Mouse (Mus musculus) bone marrow, adult 2 months (tissue): ENCODE results near the gene Ric1. TPM values are rescaled to one million over a fixed set of nuclear protein-coding genes. Genes with fewer than 3 reads are reported as not detected.

Experiments used
- H3K27ac ChIP-seq: fragments of 200-500 bp; 2 replicates; pipeline ENCODE4 v1.5.1; 2012; ENCODE audit warnings: low read depth, mild to moderate bottlenecking, control low read depth, inconsistent platforms, low read length; ENCODE audit not compliant: control insufficient read depth, poor library complexity, insufficient read depth
- H3K4me1 ChIP-seq: fragments of 200-500 bp; 2 replicates; pipeline ENCODE4 v1.6.1; 2011; ENCODE audit warnings: low read length; ENCODE audit not compliant: control insufficient read depth, insufficient read depth
- H3K4me3 ChIP-seq: fragments of 200-500 bp; replicated peaks from 2 replicates; pipeline ENCODE3; 2011; ENCODE audit warnings: mild to moderate bottlenecking, low read depth, low read length, control low read depth; ENCODE audit not compliant: control insufficient read depth
- CTCF ChIP-seq: fragments of 200-500 bp; IDR thresholded peaks from 2 replicates; pipeline ENCODE4 v1.5.1; 2011; ENCODE audit warnings: low read length, control low read depth; ENCODE audit not compliant: control insufficient read depth, insufficient read depth
- POLR2A ChIP-seq: fragments of 200-500 bp; IDR thresholded peaks from 2 replicates; pipeline ENCODE4 v1.6.1; 2011; ENCODE audit warnings: low read depth, mild to moderate bottlenecking, control low read depth, low read length, borderline replicate concordance; ENCODE audit not compliant: control insufficient read depth
- WGBS: fragments of 180-500 bp; shearing (Covaris S2); methylation state at CpG from one replicate; pipeline ENCODE4 v1.1.7; 2018; 5-methylcytosine and 5-hydroxymethylcytosine counted together
- polyA plus RNA-seq: library from polyadenylated mRNA; stranded (reverse); fragments of >200 nt; gene quantifications from 2 replicates; pipeline ENCODE4 v1.2.4, GENCODE M21; 2011; ENCODE audit warnings: low replicate concordance; ENCODE audit not compliant: missing spikeins, insufficient read depth, insufficient read length

The Ric1 gene
- polyA plus RNA-seq, 1 experiment: 5.7 TPM

DNA sequence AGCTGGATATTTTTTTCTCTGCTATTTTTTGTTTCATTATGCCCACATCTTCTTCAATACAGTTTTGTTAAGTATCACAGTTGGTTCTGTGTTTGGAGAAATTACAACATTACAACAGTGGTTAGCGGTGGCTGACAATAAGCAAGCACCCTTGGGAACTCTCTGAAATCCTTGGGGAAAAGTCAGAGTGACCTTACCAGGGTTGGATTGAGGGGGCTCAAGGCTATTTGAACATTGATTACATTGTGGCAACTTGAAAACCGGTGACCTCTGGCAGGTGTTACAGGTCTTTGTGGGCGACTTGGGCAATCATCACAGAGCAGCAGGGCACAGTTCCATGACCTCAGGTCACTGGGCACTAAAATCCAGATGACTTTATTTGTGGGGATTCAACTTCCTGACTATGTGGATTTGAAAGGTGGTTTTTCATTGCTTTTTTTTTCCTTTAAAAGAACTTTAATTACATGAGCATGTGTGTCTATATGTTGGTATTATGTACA, 32.2 kb upstream of the Ric1 start:
- no peak overlapping the region for H3K4me3 ChIP-seq
- WGBS: 64% methylated on average over 3 of the region's 3 CpGs
- TF ChIP-seq POLR2A (no peak), CTCF (no peak)
- H3K4me1 ChIP-seq: peaks cover 7% of the 10 kb centered on the region; the same call in 1 of the 2 replicates
- no peak overlapping the region for H3K27ac ChIP-seq

DNA sequence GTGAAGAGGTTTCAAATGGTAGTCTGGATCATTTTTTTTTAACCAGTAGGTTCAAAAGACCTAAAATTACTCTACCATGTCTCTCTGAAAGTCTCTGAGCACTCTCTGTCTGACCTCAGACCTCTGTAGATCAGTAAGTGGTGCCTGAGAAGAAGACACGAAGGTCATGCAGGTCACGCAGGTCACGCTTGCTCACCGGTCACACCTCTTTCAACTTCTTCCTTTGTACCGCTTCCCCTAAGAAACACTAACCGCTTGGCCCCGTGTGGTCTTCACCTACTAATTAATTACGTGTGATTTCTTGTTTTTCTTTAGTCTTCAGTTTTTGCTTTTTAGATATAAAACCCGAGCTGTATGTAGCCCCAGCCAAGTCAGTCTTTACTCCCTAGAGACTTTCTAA, 30.6 kb upstream of the Ric1 start:
- Histone ChIP-seq H3K4me3 (no peak overlapping the region), H3K4me1 (peaks cover 7% of the 10 kb centered on the region; the same call in 1 of the 2 replicates), H3K27ac (no peak overlapping the region)
- WGBS: 71% methylated on average over 9 of the region's 9 CpGs
- TF ChIP-seq POLR2A: no peak
- no peak for TF ChIP-seq CTCF

DNA sequence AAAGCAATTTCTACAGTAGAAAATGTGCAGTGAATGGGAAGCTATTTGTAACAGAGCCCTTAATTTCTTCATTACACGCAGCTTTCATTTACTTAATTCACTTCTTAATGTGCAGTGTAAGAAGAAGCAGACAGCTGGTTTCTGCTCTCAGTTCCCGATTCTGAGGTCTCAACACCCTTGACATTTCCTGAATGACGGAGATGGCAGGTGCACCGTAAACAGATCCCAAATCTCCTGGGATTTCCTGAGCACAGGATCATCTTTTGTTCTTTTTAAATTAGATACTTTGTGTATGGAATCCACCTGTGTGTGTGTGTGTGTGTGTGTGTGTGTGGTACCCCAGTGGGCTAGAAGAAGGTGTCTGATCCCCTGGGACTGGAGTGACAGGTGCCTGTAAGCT, 27.6 kb upstream of the Ric1 start:
- Histone ChIP-seq H3K4me3 (no peak overlapping the region), H3K27ac (no peak overlapping the region), H3K4me1 (peaks cover 6% of the 10 kb centered on the region)
- TF ChIP-seq POLR2A: no peak
- 44% methylated on average over 4 of the region's 4 CpGs for WGBS

DNA sequence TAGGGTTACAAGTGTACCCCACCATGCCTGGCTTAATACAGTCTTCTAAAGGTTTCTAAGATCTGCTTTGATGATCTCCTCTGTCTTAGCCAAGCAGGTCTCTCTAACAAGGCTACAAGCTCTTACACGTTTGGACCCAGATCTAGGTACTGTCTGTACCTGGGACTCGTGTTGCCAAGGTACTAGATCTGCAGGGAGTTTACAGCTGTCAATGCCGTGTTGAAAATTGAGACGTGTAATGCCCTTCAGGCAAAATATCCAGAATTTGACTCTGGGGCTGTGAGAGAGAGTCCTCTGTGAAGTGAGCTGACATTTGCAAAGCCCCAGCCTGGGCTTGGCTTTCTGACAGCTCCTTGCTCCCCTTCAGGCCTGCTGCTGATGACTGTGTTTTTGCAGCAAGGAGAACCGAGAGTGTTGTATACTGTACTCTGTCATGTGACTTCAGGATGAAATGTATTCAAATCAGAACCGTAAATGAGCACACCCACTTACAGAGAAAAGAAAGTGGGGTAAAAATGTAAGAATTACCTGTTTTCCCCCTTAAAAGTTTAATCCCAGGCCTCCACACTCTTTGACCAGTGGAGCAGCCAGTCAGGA, 26.0 kb upstream of the Ric1 start:
- no peak overlapping the region for H3K27ac ChIP-seq
- TF ChIP-seq POLR2A: no peak
- no peak for TF ChIP-seq CTCF
- no peak overlapping the region for H3K4me3 ChIP-seq
- 60% methylated on average over 6 of the region's 6 CpGs for WGBS
- peaks cover 6% of the 10 kb centered on the region for H3K4me1 ChIP-seq

DNA sequence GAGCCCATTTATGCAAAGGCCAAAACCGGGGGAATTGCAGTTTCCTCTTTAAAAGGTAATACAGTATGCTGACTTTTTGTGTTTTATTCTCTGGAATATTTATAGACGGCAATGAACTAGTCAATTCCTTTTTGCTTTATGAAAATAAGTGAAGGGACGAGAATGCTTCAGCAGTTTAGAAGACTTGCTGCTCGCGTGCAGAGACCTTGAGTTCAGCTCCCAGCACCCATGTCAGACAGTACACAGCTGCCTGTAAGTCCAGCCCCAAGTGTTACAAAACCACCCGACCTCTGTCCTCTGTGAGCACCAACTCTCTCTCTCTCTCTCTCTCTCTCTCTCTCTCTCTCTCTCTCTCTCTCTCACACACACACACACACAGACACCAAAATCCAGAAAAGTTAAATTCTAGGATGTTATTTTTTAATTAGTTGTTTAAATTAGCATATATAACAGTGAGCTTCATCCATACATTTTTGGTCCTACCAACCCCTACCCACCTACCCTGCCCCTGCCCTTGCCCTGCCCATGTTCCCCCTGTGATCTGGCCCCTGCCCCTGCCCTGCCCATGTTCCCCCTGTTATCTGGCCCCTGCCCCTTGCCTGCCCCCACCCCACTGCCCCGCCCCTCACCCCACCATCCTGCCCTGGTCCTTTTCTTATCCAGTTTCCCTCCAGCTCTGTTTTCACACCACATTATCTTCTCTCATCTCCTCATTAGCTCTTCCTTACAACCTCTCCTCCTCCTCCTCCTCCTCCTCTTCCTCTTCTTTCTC, 25.1 kb upstream of the Ric1 start:
- Histone ChIP-seq H3K27ac (no peak overlapping the region), H3K4me1 (peaks cover 6% of the 10 kb centered on the region), H3K4me3 (no peak overlapping the region)
- TF ChIP-seq POLR2A (no peak), CTCF (no peak)
- 35% methylated on average over 7 of the region's 7 CpGs for WGBS

DNA sequence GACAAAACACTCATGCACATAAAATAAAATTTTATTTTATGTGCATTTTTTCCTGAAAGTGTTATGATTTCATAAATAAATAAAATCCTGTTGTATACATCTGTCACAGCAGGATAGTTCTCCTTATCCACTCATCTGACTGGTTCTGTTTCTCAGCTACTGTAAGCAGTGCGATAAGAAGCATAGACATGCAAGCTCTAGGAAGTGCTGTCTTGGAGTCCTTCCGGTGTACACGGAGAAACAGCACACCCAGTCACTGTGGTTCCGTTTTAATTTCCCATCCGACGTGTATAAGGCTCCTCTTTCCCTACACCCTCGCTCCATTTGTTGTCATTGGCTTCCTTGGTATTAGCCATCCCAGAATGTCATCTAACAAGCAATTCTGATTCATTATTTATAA, 24.2 kb upstream of the Ric1 start:
- Histone ChIP-seq H3K27ac (no peak overlapping the region), H3K4me1 (peaks cover 6% of the 10 kb centered on the region), H3K4me3 (no peak overlapping the region)
- TF ChIP-seq CTCF (no peak), POLR2A (no peak)
- WGBS: 12% methylated on average over 7 of the region's 7 CpGs

DNA sequence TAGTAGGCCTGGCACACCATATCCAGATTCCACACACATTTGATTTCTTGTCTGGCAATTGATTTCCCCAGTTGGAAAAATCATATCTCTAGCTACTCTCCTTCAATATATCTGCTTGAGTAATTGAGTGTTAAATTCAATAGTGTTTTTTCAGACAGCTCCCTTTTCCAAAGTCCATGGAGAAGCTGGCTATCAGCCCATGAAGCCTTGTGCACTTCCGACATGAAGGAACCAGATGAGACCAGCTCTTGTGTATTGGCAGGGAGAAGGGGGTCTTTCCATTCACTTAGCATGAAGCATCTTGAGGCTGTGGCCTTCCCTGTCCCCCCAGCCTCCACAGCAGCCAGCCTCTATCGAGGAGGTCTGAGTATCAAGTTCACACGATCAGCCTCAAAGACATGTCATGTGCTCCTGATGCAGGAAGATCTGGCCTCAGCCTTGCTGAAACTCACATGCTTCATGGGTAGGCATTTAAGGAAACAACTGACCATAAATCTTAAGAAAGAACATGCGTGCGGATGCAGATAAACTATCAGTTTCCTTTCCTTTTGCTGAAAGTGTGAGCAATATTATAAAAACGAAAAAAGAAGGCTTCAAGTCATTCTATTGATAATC, 23.1 kb upstream of the Ric1 start:
- Histone ChIP-seq H3K27ac (no peak overlapping the region), H3K4me3 (no peak overlapping the region), H3K4me1 (peaks cover 4% of the 10 kb centered on the region)
- 19% methylated on average over 6 of the region's 6 CpGs for WGBS
- TF ChIP-seq CTCF (no peak), POLR2A (no peak)

DNA sequence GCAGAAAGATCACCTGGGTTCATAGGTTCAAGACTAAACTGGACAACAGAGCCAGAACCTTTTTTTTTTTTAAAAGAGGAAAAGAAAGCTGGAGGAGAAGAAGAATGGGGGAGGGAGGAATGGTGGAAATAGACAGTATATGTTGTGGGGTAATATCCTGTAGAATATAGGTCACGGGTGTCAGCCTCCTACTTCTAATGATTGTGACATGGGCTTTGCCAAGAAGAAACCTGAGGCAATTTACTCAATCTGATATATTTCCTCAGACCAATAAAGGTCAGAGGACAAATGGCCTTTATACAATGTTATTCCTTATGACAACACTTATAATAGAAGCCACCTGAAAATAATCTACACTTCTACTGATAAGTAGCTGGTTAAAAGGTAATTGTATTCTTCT, 21.7 kb upstream of the Ric1 start:
- TF ChIP-seq POLR2A (no peak), CTCF (no peak)
- 30% methylated on average over 1 of the region's 1 CpGs for WGBS
- H3K27ac ChIP-seq: no peak overlapping the region
- no peak overlapping the region for H3K4me3 ChIP-seq
- peaks cover 4% of the 10 kb centered on the region for H3K4me1 ChIP-seq

DNA sequence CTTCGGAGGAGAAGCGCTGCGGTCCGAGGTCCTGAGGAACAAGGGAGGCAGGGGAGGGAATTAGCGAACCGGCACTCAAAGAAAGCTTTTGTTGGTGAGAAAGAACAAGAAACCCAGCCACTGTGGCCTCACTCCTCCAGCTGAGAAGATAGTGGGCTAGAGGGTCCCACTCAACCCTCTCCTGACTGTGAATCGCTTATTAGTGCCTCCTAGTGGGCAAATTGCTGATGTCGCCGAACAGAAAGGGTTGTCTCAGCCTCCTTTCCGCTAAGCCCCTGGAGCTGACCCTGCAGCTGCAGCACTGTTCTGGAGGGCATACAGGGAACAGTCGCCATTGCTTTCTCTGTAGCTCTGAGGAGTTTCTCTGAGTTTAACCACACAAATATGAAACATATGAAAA, 21.0 kb upstream of the Ric1 start:
- WGBS: 41% methylated on average over 11 of the region's 11 CpGs
- TF ChIP-seq POLR2A: no peak
- peak; percentile 55 for TF ChIP-seq CTCF
- peak overlapping the region; percentile 54 for H3K4me3 ChIP-seq
- peaks cover 4% of the 10 kb centered on the region for H3K4me1 ChIP-seq
- no peak overlapping the region for H3K27ac ChIP-seq
